ENCODE assay signal across 20 mouse cellular contexts in genomic region chr13:19081932-19082331, GRCm38 (mm10).
"Had no signal": no experiment of that assay in that cellular context is flagged by ENCODE, and none has a peak within 500 bp of the region (broad histone marks: within the 10 kb centered on the region; RNA-seq: fewer than 3 reads in every experiment).

No protein-coding gene starts in this region.

- H3K9ac ChIP-seq: liver, embryonic 13.5 days; liver, embryonic 15.5 days; liver, postnatal 0 days; lung, embryonic 15.5 days; midbrain, embryonic 12.5 days; neural tube, embryonic 13.5 days; neural tube, embryonic 15.5 days had no signal

- H3K4me3 ChIP-seq: liver, embryonic 13.5 days; liver, embryonic 15.5 days; lung, embryonic 15.5 days; midbrain, embryonic 10.5 days; midbrain, embryonic 12.5 days; myocyte; neural tube, embryonic 13.5 days; neural tube, embryonic 15.5 days had no signal

- H3K4me1 ChIP-seq: liver, embryonic 13.5 days; liver, embryonic 15.5 days; lung, embryonic 15.5 days; midbrain, embryonic 10.5 days; midbrain, embryonic 12.5 days; neural tube, embryonic 13.5 days; neural tube, embryonic 15.5 days had no signal

- ATAC-seq: liver, postnatal 0 days; midbrain, embryonic 16.5 days had no signal

- DNase-seq: liver; liver, embryonic 13.5 days; liver, postnatal 0 days; midbrain, embryonic 14.5 days; retina, postnatal 1 day; right cerebral cortex, adult 18-20 months; right cerebral cortex, postnatal 25 days; right cerebral cortex, postnatal 4 days; spleen, adult 18-20 months; thymus, adult 2 months; thymus, postnatal 36 days had no signal

- H3K9me3 ChIP-seq: liver, embryonic 13.5 days; liver, embryonic 15.5 days; lung, embryonic 15.5 days; midbrain, embryonic 10.5 days; midbrain, embryonic 12.5 days; neural tube, embryonic 13.5 days; neural tube, embryonic 15.5 days had no signal

- H3K27ac ChIP-seq: liver, embryonic 13.5 days; liver, embryonic 15.5 days; lung, embryonic 15.5 days; midbrain, embryonic 10.5 days; midbrain, embryonic 12.5 days; neural tube, embryonic 13.5 days; neural tube, embryonic 15.5 days had no signal

- H3K4me2 ChIP-seq: liver, embryonic 11.5 days; liver, embryonic 13.5 days; liver, embryonic 15.5 days; lung, embryonic 15.5 days; midbrain, embryonic 12.5 days; neural tube, embryonic 13.5 days; neural tube, embryonic 15.5 days had no signal

- H3K27me3 ChIP-seq: liver, embryonic 13.5 days; liver, embryonic 15.5 days; lung, embryonic 15.5 days; midbrain, embryonic 12.5 days; neural tube, embryonic 13.5 days; neural tube, embryonic 15.5 days had no signal

- H3K36me3 ChIP-seq: liver, embryonic 13.5 days; liver, embryonic 15.5 days; lung, embryonic 15.5 days; midbrain, embryonic 10.5 days; midbrain, embryonic 12.5 days; neural tube, embryonic 15.5 days had no signal
